Comparison of ENCODE assay signal across 10 mouse cellular contexts in genomic region chr11:94499661-94500152, GRCm38 (mm10). TPM values are rescaled to one million over a fixed set of nuclear protein-coding genes. Genes with fewer than 3 reads are reported as not detected.
A peak's percentile ranks its signal among the peaks of the same experiment; 100 is the strongest.
DNase-seq lines count a peak whose midpoint lies in the region; ATAC-seq and TF ChIP-seq lines count a peak whose summit lies in the region.
"Had no signal": no experiment of that assay in that cellular context is flagged by ENCODE, and none has a peak within 500 bp of the region (broad histone marks: within the 10 kb centered on the region; RNA-seq: fewer than 3 reads in every experiment).

Epn3 (minus strand) TSS chr11:94499974.

- no peak for DNase-seq in ES-E14 (ENCODE audit: low read depth, low spot score)
- peak; percentile 65 for DNase-seq in cerebellum, adult 9-10 months
- no peak for DNase-seq in heart, adult 8-10 months (ENCODE audit: low spot score)
- DNase-seq in kidney, adult 8-10 months = peak; percentile 31 to 55
- peak; percentile 83 for DNase-seq in lung, embryonic 14.5 days
- DNase-seq in ovary, postnatal 36 days (ENCODE audit: low spot score) = peak; percentile 60
- DNase-seq in thymus, postnatal 10 days (ENCODE audit: low spot score in 2 of 2) = no peak
- DNase-seq in left cerebral cortex, adult 11 months (ENCODE audit: low spot score) = no peak

- no peak within 1 kb of the TSS for H3K9ac ChIP-seq in ES-E14 (ENCODE audit: insufficient read depth, low read depth, low read length, poor library complexity, severe bottlenecking)
- H3K9ac ChIP-seq in lung, embryonic 14.5 days = peak within 1 kb of the TSS; percentile 62

- no peaks in the 10 kb centered on the region for H3K9me3 ChIP-seq in ES-E14 (ENCODE audit: control insufficient read depth, insufficient read depth, low read depth, low read length)
- no peaks in the 10 kb centered on the region for H3K9me3 ChIP-seq in lung, embryonic 14.5 days (ENCODE audit: low read depth, low read length)
- H3K9me3 ChIP-seq: G1E had no signal

- under 1% methylated on average over 26 of the region's 26 CpGs for WGBS in lung, embryonic 14.5 days

- no peaks in the 10 kb centered on the region for H3K36me3 ChIP-seq in ES-E14 (ENCODE audit: control insufficient read depth, insufficient read depth, low read length, poor library complexity, severe bottlenecking)
- H3K36me3 ChIP-seq in lung, embryonic 14.5 days (ENCODE audit: insufficient read depth) = 0 out of 2 replicates have a peak, but pooled peaks cover 3% of the 10 kb centered on the region
- H3K36me3 ChIP-seq: G1E had no signal

- peak; percentile 82 for ATAC-seq in lung, embryonic 14.5 days (ENCODE audit: insufficient read depth)

- in situ Hi-C loops in ES-E14 (cut with MboI; ENCODE audit: low sequenced_read_pairs in 2 of 2, unreplicated experiment in 2 of 2) = loop anchor here in 1 of 2 experiments (10.0 kb wide), 1 partner anchor 365 kb away; no protein-coding TSS in a partner anchor

- H3K4me2 ChIP-seq in lung, embryonic 14.5 days = peak within 1 kb of the TSS; percentile 69

- H3K27me3 ChIP-seq in lung, embryonic 14.5 days (ENCODE audit: insufficient read depth, low read length) = no peaks in the 10 kb centered on the region

- H3K27ac ChIP-seq in ES-E14 (ENCODE audit: insufficient read depth, low read depth, low read length, poor library complexity, severe bottlenecking) = no peak within 1 kb of the TSS
- peak within 1 kb of the TSS; percentile 92 for H3K27ac ChIP-seq in lung, embryonic 14.5 days (ENCODE audit: low read depth)
- H3K27ac ChIP-seq: macrophage had no signal

- peak; percentile 32 for TF ChIP-seq CTCF in lung, embryonic 14.5 days (IDR thresholded peaks at IDR 0.05; ENCODE audit: low read depth)

- H3K4me1 ChIP-seq in ES-E14 (ENCODE audit: control insufficient read depth in 2 of 2, insufficient read depth in 2 of 2, low read length in 2 of 2, poor library complexity in 1 of 2) = peaks cover 2 to 19% of the 10 kb centered on the region in 2 experiments; a peak in 2 of 4 replicates
- H3K4me1 ChIP-seq in lung, embryonic 14.5 days (ENCODE audit: insufficient read depth) = peaks cover 11% of the 10 kb centered on the region

- H3K4me3 ChIP-seq in ES-E14 (ENCODE audit: insufficient read depth in 1 of 2, low read depth in 1 of 2, low read length in 2 of 2, poor library complexity in 1 of 2, severe bottlenecking in 1 of 2) = peak within 1 kb of the TSS; percentile 36 to 51; a peak in 3 of 4 replicates
- peak within 1 kb of the TSS; percentile 45 for H3K4me3 ChIP-seq in lung, embryonic 14.5 days (ENCODE audit: low read depth, low read length)

TF ChIP-seq in ES-E14, 5 proteins besides CTCF, POLR2A, EP300 and RAD21:
- TF ChIP-seq HCFC1 (IDR thresholded peaks at IDR 0.05; ENCODE audit: borderline replicate concordance, insufficient read depth, low read length) (no peak), CHD2 (IDR thresholded peaks at IDR 0.05; ENCODE audit: low read depth, low read length) (no peak), ZNF384 (IDR thresholded peaks at IDR 0.05; ENCODE audit: low read depth, low read length) (no peak), MAFK (IDR thresholded peaks at IDR 0.05; ENCODE audit: insufficient read depth, low read depth, low read length) (no peak), ZC3H11A (IDR thresholded peaks at IDR 0.05; ENCODE audit: borderline replicate concordance, low read depth, low read length) (no peak)
TF ChIP-seq in ES-E14: peak in this region for 0.

RNA-seq across cellular contexts. Expression of gene Epn3, which starts in this region (rescaled TPM):
- 0.48 and 1.7 TPM in 2 replicates for total RNA-seq in ES-E14 (2012; rRNA removed)
- total RNA-seq in heart, adult 8-10 months (2022) = 10 to 100 TPM; 21.3 to 28.5 (median 25.1) TPM
- polyA plus RNA-seq in lung, embryonic 14.5 days (2014; fragmentation: Nextera tagmentation; extraction: Ambion mirVana) = 14.1 and 15.9 TPM in 2 replicates
- total RNA-seq: G1E had no signal
- polyA plus RNA-seq: G1E, macrophage had no signal

Comparison
In these comparisons a context has a peak if more than half of its experiments do, and no peak if none do; other contexts are left out.
1. DNase-seq: peak in cerebellum, adult 9-10 months (single experiment), kidney, adult 8-10 months (2 of 2), lung, embryonic 14.5 days (single experiment) and ovary, postnatal 36 days (single experiment); none in ES-E14 (single experiment), heart, adult 8-10 months (single experiment), thymus, postnatal 10 days (0 of 2) and left cerebral cortex, adult 11 months (single experiment).